Mouse (Mus musculus) forebrain, embryonic 16.5 days (tissue): ENCODE results near the gene Gal3st2b. TPM values are rescaled to one million over a fixed set of nuclear protein-coding genes. Genes with fewer than 3 reads are reported as not detected.
"Not testable (repeated sequence)": the region's sequence is repeated elsewhere in the genome, so short reads cannot be mapped to it uniquely, and the experiment has no call there.

Experiments used
- ATAC-seq: fragments of 200-750 bp; cut with Nextera tagmentation; 2 replicates; pipeline ENCODE4 v1.8.0; 2017; ENCODE audit warnings: mild to moderate bottlenecking, moderate library complexity
- H3K27ac ChIP-seq: fragments of 300-500 bp; sonication (generic); 2 replicates; pipeline ENCODE4 v1.5.1; 2014; ENCODE audit warnings: low read length, control low read depth
- H3K27me3 ChIP-seq: fragments of 300-500 bp; sonication (generic); replicated peaks from 2 replicates; pipeline ENCODE4 v1.6.1; 2014; ENCODE audit warnings: low read length; ENCODE audit not compliant: control insufficient read depth, insufficient read depth
- H3K36me3 ChIP-seq: fragments of 300-500 bp; sonication (generic); 2 replicates; pipeline ENCODE4 v1.6.1; 2014; ENCODE audit not compliant: control insufficient read depth, insufficient read depth
- H3K4me1 ChIP-seq: fragments of 300-500 bp; sonication (generic); replicated peaks from 2 replicates; pipeline ENCODE4 v1.6.1; 2014; ENCODE audit warnings: low read length; ENCODE audit not compliant: control insufficient read depth, insufficient read depth
- H3K4me2 ChIP-seq: fragments of 300-500 bp; sonication (generic); 2 replicates; pipeline ENCODE4 v1.6.1; 2014; ENCODE audit warnings: mild to moderate bottlenecking, low read length, control low read depth
- H3K4me3 ChIP-seq: fragments of 300-500 bp; sonication (generic); replicated peaks from 2 replicates; pipeline ENCODE4 v1.5.1; 2014; ENCODE audit warnings: mild to moderate bottlenecking, low read length, control low read depth
- H3K9ac ChIP-seq: fragments of 300-500 bp; sonication (generic); replicated peaks from 2 replicates; pipeline ENCODE4 v1.6.1; 2014; ENCODE audit warnings: low read depth, low read length, control low read depth
- H3K9me3 ChIP-seq: fragments of 300-500 bp; sonication (generic); 2 replicates; pipeline ENCODE4 v1.6.1; 2016; ENCODE audit warnings: low read length; ENCODE audit not compliant: control insufficient read depth
- WGBS: fragments of 180-500 bp; shearing (Covaris S2); extraction: QIAGEN DNeasy Blood & Tissue Kit; methylation state at CpG from one replicate; pipeline ENCODE4 v1.1.7; 2014; 5-methylcytosine and 5-hydroxymethylcytosine counted together
- polyA plus RNA-seq: library from polyadenylated mRNA; unstranded; fragments of >200 nt; fragmentation: Nextera tagmentation; extraction: Ambion mirVana; gene quantifications from 2 replicates; pipeline ENCODE4 v1.2.1, GENCODE M21; 2015

Gal3st2b gene
- polyA plus RNA-seq, 1 experiment from 2014 or later = 0.08 TPM

- 80% methylated on average over 3 of the region's 5 CpGs for WGBS
- not testable (repeated sequence) for H3K27me3 ChIP-seq, H3K4me1 ChIP-seq, H3K27ac ChIP-seq, H3K4me3 ChIP-seq, H3K9me3 ChIP-seq, H3K9ac ChIP-seq, H3K36me3 ChIP-seq, ATAC-seq, H3K4me2 ChIP-seq
These were observed 52.3 kb downstream of the Gal3st2b start for GRCm38 (mm10) chr1:93970380-93970779.

- H3K9me3 ChIP-seq, H3K4me1 ChIP-seq, H3K4me3 ChIP-seq, H3K36me3 ChIP-seq, H3K27me3 ChIP-seq, ATAC-seq, H3K4me2 ChIP-seq, H3K27ac ChIP-seq, H3K9ac ChIP-seq: not testable (repeated sequence)
- WGBS = no CpG with 5 or more reads among the region's 4 CpGs
These were observed 52.7 kb downstream of the Gal3st2b start for GRCm38 (mm10) chr1:93970797-93971196.

GRCm38 (mm10) chr1:93975764-93976163, 57.7 kb downstream of the Gal3st2b start:
- H3K4me3 ChIP-seq, ATAC-seq, H3K9ac ChIP-seq, H3K4me1 ChIP-seq, H3K4me2 ChIP-seq, H3K9me3 ChIP-seq, H3K36me3 ChIP-seq, H3K27me3 ChIP-seq, H3K27ac ChIP-seq: not testable (repeated sequence)
- 100% methylated on average over 1 of the region's 4 CpGs for WGBS

GRCm38 (mm10) chr1:93978287-93978686, 60.2 kb downstream of the Gal3st2b start:
- ATAC-seq, H3K36me3 ChIP-seq: not testable (repeated sequence)
- no CpG with 5 or more reads among the region's 7 CpGs for WGBS

GRCm38 (mm10) chr1:93980932-93981331, 62.8 kb downstream of the Gal3st2b start:
- H3K4me2 ChIP-seq, H3K4me1 ChIP-seq: not testable (repeated sequence)

More at GRCm38 (mm10) chr1:93978287-93978686, 60.2 kb downstream of the Gal3st2b start:
- not testable (repeated sequence) for H3K9ac ChIP-seq, H3K4me3 ChIP-seq, H3K27ac ChIP-seq, H3K9me3 ChIP-seq, H3K4me2 ChIP-seq, H3K4me1 ChIP-seq, H3K27me3 ChIP-seq

GRCm38 (mm10) chr1:93986167-93986566, 68.1 kb downstream of the Gal3st2b start:
- no peak overlapping the region for H3K27ac ChIP-seq
- no peak overlapping the region for H3K9ac ChIP-seq
- H3K9me3 ChIP-seq = no peaks in the 10 kb centered on the region
- no peaks in the 10 kb centered on the region for H3K27me3 ChIP-seq
- ATAC-seq = no peak
- 96% methylated on average over 3 of the region's 3 CpGs for WGBS
- H3K4me1 ChIP-seq = no peaks in the 10 kb centered on the region
- no peak overlapping the region for H3K4me2 ChIP-seq
- H3K36me3 ChIP-seq = no peaks in the 10 kb centered on the region
- H3K4me3 ChIP-seq = no peak overlapping the region

More at GRCm38 (mm10) chr1:93980932-93981331, 62.8 kb downstream of the Gal3st2b start:
- WGBS = no CpG with 5 or more reads among the region's 2 CpGs
- H3K27me3 ChIP-seq, H3K9ac ChIP-seq, H3K9me3 ChIP-seq, H3K27ac ChIP-seq, H3K36me3 ChIP-seq, H3K4me3 ChIP-seq: not testable (repeated sequence)
- peak; percentile 71 for ATAC-seq

- WGBS = 74% methylated on average over 3 of the region's 3 CpGs
- Histone ChIP-seq H3K4me1 (no peaks in the 10 kb centered on the region), H3K9ac (no peak overlapping the region), H3K36me3 (no peaks in the 10 kb centered on the region), H3K9me3 (no peaks in the 10 kb centered on the region), H3K4me2 (no peak overlapping the region), H3K27ac (no peak overlapping the region), H3K27me3 (no peaks in the 10 kb centered on the region), H3K4me3 (no peak overlapping the region)
- ATAC-seq = no peak
These were observed 70.7 kb downstream of the Gal3st2b start for GRCm38 (mm10) chr1:93988786-93989185.

GRCm38 (mm10) chr1:93990209-93990608, 72.1 kb downstream of the Gal3st2b start, which contains the start of gene Gal3st2c:
TSS of gene Gal3st2c (plus strand) at chr1:93990509.
- H3K4me3 ChIP-seq, ATAC-seq, H3K36me3 ChIP-seq, H3K4me2 ChIP-seq, H3K9me3 ChIP-seq, H3K27me3 ChIP-seq, H3K9ac ChIP-seq, H3K27ac ChIP-seq, H3K4me1 ChIP-seq: not testable (repeated sequence)
- WGBS = 83% methylated on average over 7 of the region's 8 CpGs

GRCm38 (mm10) chr1:93991068-93991467, 73.0 kb downstream of the Gal3st2b start:
- not testable (repeated sequence) for H3K4me2 ChIP-seq, ATAC-seq, H3K9ac ChIP-seq, H3K27ac ChIP-seq, H3K27me3 ChIP-seq, H3K9me3 ChIP-seq, H3K4me3 ChIP-seq, H3K4me1 ChIP-seq, H3K36me3 ChIP-seq
- 78% methylated on average over 2 of the region's 2 CpGs for WGBS

GRCm38 (mm10) chr1:93991491-93991890, 73.4 kb downstream of the Gal3st2b start:
- WGBS = 90% methylated on average over 3 of the region's 3 CpGs
- not testable (repeated sequence) for H3K4me1 ChIP-seq, H3K27me3 ChIP-seq, H3K4me3 ChIP-seq, H3K9me3 ChIP-seq, H3K4me2 ChIP-seq, H3K9ac ChIP-seq, H3K27ac ChIP-seq, ATAC-seq, H3K36me3 ChIP-seq
